Mouse (Mus musculus) kidney, adult 11 months (tissue): ENCODE measurements around the gene Atxn1.
A peak's percentile ranks its signal among the peaks of the same experiment; 100 is the strongest.

Source experiments
- DNase-seq: peaks from one replicate; pipeline ENCODE4 v3.0.0; 2022

The Atxn1 gene

DNA sequence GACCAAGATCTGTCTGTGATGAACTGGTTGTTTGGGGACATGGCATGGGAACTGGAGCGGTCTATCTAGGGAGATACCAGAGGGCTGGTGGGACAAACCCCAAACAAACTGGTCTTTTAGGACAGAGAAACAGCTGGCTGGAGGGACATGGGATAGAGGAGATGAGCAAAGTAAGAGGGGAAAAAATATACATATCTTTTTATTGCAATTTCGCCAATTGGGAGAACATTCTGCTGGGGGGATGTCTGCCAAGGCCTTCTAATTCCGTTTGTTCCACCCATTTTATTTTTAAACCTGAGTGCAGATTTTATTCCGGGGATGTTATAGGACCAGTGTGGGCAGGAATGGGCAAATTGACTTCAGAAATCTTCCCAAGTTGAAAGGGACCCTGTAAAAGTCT is 305.0 kb downstream of the Atxn1 start:
- DNase-seq, result no peak

DNA sequence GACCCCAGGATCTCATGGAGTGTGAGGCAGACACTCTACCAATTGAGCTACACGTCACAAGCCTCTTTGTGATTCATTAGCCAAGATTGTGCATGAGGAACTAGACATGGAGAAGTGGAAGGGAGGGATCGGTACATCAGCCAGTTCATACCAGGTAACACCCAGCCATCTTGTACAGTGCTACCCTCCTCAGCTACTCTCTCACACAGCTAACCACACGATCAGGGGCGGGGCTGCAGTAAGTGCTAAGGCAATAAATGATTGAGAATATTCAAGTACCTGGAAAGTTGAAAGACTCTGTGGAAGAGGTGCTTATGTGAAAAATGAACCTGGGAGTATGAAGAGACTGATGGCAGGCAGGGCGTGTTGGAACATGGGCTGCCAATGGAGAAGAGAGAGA is 306.5 kb downstream of the Atxn1 start:
- DNase-seq, result no peak

DNA sequence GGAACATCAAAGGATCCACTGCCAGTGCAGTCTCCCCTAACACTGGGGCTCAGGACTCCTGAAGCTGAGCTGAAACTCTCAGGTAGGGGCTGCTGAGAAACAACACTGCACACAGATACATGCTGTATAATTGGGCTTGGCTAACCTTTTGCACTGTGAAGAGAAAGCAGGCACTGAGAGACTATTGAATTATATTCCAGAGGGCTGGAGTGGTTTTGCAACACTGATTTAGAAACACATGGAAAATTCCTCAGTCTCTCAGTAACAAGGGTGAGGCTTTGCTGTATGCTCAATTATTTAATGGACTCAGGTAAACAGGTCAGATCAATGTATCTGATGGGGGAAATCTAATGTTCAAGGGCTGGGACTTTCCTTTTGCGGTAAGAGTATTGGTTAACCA is 307.6 kb downstream of the Atxn1 start:
- DNase-seq, result no peak

DNA sequence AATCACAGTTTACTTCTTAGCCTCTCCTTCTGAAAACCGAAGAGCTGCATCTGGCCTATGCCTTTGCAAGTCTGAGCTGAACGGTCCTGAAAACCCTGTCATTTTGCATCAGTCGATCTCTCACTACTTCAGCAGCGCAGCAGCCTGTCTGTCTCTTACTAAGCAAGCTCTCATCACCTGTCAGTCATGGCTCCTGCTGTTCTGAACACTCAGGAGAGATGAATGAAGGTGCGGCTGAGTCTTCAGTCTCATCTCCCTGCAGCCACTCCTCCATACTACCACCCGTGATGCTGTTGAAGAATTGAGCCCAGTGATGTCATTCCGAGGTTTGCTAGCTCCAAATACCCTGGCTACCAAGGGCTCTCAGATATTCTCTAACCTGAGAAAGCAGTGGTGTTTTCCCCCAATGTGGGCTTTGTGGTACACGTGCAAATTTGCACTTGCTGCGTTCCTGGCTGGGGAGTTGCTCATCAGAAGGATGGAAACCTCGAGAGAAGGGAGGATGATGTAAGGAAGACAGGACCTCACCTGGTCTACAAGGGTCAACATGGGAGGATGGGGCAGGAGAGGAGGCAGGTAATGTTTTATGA is 313.1 kb downstream of the Atxn1 start:
- no peak for DNase-seq

DNA sequence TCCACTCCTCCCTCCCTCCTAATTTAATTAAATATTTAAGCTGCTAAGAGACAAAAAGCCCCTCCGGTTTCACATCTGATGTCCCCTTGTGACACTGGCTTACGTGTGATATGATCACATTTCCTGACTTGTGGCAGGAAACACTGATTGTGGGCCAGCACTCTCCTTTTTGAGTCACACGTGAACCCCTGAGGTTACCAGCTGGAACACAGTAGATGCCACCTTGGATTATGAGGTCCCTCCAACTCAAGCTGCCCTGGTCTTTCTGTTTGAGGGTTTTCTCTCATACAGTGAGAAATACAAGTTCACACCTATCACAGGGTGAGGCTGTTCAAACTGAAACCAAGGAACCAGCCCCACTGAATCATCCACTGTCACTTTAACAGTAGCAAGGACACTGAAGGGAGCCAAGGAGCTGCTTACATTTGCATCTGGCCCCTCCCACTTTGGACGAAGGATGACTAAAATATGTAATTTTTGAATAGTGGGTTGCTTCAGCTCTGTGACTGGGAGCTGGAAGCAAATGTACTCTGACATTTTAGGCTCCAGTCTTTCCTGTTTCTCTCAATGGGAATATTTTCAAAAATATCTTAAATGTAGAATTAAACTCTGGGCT is 315.5 kb downstream of the Atxn1 start:
- DNase-seq, result no peak

DNA sequence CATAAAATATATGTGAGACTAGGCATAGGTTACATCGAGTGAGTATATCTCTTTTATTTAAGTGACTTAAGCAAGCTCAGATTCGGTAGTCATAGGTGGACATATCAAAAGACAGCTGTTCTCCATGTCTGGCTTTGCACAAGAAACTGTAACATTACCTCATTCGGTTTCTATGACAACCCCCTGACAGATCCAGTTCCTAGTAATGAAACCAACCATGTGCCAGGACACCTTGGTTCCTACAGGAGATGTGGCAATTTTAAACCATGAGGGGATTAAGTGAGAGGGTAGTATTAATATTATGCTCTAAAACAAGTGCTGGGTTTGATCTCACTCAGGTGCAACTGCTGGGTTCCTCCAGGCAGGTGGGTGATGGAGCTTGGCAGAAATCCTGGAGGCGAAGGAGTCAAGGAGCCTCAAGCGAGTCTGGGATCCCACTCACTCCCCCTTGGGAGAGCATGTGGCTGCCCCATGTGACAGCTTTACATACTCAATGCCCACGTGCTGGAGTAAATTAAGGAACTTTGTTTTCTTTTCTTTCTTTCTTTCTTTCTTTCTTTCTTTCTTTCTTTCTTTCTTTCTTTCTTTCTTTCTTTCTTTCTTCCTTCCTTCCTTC is 320.9 kb downstream of the Atxn1 start:
- DNase-seq, result no peak

DNA sequence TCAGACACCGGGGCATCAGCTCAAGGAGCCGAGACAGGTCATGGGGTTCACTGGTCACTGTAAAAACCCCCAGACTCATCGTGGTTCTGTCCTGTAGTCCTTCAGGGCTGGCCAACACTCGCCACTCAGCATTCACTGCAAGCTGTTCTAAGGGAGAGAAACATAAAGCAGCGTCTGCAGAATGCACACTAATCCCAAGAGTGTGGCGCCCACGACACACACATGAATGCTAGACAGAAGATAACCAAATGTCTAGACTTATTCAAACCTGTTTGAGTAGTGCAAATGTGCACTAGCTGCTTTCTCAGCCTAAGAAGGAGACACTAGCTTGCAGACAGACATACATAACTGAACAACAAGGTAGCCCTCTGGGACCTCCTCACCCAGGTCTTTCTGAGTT is 321.9 kb downstream of the Atxn1 start:
- no peak for DNase-seq

DNA sequence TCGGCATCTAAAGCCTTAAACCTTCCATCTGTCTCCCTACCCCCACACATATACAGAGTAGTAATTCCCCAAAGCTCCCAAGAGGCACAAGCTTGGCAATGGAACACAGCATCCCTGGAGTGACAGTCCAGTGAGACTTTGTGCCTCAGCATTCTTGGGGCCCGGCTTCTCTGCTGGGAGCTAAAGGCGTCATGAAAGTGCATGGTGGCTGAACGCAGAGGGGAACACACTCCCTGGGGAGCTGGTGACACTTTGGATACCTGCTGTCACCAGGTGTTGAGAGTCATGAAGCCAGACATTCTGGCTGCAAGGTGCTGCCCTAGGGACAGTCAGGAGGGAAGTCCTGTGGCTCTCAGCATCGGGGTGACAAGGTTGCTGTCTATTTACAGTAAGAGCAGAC is 324.4 kb downstream of the Atxn1 start:
- no peak for DNase-seq

DNA sequence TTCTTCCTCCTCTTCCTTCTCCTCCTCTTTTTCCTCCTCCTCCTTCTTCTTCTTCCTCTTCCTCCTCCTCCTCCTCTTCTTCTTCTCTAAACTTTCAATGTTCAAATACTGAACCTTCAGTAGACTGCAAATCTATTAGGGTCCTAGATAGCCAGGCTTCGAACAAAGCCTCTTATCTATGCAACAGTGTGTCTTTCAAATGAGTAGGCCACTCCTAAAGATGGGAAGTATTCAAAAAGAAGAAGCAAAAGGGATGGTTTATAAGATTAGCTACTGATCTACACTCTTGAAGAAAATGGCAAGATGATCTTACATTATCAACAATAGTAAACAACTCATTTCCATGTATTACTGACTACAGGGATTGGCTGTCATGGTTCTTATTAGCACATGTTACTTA is 326.5 kb downstream of the Atxn1 start:
- DNase-seq, result no peak

DNA sequence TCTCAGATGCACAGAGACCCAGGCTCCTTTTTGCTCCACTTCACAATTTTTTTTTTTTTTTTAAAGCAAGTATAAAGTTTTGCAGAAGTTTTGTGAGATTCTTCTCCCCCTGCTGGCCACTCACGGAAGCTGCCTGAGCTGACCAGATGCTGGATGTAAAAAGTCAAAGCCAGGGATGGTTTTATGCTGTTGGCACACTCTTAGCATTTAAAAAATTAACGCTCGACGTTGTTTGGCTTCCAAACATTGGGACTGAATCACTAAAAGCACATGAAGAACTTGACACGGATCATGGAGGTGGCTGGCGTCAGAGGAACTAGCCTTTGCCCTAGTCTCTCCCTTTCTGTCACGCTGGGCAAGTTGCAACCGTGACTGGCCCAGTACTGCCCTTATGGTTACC is 327.5 kb downstream of the Atxn1 start:
- DNase-seq, result peak; percentile 17

DNA sequence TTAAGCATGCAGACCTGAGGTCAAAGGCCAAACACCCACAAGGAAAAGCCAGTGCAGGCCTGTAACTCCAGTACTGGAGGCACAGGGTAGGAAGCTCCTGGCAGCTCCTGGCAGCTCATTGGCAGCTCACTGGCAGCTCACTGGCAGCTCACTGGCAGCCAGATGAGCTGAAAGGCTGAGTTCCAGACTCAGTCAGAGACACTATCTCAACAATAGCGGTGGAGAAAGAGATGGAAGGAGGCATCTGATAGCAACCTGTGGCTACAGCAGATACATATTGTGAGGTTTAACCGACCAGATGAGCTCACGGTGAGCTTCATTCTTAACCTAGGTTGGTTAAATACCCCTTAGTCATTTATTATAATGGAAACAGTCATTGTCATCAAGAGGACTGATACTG is 328.4 kb downstream of the Atxn1 start:
- no peak for DNase-seq

DNA sequence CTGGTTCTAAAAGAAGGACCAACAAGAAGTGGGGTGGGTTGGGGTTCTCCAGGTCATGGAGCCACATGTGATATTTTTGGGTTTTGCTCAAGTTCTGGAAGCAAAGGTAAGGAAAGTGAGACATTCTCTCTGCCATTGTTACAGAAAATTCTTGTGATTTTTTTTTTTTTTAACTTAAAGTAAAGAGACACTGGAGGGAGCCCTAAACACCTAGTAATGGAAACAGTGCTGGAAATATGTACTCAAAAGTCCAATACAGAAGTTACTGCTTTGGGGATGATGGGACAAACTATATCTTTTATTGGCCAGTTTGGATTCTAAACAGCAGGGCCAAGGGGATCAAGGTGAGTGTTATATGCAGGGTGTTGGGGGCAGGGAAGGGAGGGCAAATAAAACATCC is 330.9 kb downstream of the Atxn1 start:
- no peak for DNase-seq

DNA sequence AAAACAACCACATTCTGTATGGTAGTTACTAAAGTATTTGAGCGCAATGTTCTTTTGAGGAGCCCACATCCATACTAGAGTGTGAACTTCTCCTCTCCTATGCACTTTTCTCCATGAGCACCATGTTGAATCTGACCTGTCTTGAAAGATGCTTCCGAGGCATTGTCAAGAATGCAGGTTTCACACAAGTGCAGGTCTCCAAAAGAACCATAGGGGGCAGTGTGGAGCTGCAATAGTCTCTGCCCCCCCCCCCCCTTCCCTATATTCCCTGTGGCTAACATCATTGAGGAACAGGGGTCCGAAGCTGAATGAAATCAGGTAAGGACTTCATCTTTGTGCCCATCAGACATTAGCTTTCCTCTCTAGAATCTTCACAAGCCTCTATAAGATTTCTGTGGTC is 332.7 kb downstream of the Atxn1 start:
- no peak for DNase-seq

DNA sequence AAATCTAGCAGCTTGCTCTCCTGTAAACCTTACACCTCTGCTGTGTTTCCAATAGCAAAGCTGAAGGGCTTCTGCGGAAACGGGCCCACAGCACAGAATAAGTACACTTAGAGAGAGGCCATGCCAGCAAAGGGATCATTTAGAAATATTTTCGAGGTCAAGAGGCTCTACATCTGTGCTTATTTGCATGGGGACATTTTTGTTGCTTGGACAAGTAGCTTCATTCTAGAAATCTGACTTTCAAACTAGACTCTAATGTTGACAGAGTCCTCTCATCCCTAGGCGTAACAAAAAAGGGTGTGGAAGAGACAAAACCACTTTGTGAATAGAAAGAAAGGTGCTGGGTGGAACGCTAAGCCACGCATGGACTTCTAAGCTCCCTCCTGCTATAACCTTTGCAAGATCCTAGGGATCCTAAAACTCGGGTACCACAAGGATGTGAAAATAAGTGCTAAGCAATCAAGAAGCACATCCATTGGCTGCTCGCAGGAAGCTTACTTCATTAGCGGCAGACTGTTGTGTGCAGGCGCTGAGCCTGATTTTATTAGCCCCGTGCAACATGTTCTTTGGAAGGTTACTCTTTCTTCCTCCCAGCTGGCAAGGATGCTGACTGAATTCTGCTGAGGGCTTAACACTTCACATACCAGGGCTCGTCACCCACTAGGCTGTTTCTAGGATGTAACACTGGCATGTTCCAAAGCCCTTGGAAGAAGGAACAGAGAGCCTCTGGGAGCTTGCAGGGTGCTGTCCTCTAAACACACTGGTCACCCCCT is 334.1 kb downstream of the Atxn1 start:
- no peak for DNase-seq

DNA sequence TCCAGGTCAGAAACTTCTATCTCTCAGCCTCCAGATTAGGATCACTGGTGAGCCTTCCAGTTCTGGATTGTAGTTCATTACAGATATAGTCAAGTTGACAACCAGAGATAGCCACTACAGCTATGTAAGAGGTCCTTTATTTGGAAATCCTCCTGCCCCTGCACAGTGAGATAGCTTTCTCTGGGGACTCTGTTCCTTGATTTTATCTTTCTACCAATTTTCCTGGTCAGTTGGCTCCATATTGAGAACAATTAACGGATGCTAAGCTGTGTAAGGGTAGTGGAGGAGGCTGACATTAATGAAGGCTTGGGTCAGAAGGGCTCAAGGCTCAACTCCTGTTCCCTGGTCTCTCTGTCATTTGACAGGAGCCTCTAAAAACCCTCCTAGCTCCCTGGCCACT is 335.1 kb downstream of the Atxn1 start:
- no peak for DNase-seq

DNA sequence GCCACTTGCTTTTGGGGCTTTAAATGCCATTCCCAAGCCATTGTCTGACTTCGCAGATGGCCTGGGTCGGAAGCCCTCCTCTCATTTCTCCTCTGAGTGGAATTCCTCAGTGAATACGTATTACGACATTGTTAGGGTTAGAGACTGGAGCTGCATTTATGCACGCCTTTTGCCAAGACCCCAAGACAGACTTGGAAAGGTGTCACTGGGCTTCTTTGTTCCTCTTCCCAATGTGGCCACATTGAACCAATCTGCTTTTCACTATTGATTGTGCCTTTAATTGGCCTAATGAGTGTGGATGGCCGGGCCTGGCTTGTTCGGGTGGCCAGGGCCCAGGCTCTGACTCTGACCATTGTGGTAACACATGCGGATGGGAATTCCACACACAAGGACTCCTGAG is 336.5 kb downstream of the Atxn1 start:
- no peak for DNase-seq

DNA sequence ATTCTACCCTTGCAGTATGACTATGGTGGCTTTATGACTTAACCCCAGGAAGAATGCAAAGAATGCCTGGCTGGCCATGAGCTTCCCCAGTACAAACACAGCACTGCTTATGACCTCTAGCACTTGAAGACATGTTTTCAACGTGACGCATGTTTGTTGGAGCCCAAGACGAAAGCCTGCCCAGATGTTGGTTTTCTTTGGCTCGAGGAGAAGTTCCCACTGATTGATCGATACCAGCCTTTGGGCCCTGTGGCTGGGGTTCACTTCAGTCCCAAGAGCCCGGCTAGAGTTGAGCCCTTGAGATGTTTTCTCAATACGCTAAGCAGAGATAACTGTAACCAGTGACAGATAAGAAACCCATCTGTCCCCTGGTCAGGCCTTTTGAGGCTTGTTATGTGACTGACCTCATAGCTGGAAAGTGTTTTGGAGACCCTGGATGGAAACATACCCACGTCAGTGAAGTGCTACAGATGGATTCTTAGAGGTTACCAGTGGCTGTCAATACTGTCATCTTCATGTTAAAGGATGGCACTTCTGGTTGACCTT is 337.5 kb downstream of the Atxn1 start:
- peak; percentile 43 for DNase-seq

DNA sequence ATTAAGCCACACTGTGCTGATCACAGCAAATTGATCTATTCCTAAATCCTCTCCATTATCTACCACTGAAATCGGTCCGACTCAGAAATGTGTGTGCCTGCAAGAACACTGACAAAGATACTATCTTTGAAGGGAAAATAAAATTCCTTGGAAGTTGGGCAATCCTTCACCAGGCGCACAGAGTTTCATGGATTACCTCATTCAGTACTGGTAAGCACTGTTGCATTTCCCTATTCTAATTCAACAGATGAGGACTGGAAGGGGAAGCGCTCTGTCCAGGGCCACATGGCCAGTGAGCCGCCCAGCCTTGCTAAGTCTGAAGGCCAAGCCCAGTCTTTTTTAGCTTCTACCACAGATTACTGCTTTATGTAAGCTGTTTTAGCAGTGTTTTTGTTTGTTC is 339.1 kb downstream of the Atxn1 start:
- DNase-seq, result no peak

DNA sequence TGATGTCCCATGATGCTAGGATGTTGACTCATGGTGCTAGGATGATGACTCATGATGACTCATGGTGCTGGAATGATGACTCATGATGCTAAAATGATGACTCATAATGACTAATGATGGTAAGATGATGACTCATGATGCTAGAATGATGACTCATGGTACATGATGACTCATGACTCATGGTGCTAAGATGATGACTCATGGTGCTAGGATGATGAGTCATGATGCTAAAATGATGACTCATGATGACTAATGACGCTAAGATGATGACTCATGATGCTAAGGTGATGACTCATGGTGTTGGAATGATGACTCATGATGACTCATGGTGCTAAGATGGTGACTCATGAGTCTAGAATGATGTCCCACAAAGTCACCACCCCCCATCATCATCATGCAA is 341.0 kb downstream of the Atxn1 start:
- no peak for DNase-seq

DNA sequence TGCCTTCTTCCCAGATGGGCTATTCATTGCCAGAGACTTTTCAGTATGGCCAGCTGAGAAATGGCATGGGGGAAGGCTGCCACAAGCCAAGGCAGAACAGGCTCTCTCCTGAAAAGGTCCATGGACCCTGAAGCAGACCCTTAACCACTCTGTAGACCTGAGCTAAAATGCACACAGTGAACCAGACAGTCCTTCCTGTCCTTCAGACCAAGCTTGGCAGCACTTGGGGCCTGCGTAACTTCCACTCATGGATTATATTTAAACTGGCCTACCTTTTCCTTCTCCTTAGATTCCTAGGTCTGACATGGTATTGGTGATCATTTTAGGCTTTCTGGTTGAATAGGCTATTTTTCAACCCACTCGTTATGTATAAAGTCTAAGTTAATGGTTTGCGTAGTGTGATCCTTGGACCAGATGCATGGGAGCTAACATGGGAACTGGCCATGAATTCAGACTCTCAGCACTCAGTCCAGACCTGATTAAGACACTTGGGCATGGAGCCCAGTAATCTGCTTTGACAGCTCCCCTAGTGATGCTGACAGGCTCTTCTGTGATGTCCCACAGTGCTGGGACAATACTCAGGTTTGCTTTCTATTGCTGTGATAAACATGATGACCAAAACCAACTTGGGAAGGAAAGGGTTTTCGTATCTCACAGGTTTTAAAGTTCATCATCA is 341.8 kb downstream of the Atxn1 start:
- peak; percentile 43 for DNase-seq

DNA sequence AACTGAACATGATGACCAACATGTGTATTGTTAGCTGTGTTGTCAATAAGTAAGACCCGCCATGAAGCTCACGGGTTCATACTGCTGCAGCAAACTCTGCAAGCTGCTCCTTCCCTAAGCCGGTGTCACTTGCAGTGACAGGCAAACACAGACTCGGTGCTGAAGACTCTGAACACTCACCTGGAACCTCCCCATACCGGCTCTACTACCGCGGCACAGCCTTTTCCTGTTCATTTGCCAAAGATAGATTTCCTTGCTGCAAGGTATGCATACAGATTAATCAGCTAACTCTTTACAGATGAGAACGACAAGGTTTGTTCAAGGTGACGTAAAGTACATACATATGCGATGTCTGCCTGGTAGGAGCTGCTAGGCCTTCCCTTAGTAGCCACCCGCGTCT is 344.1 kb downstream of the Atxn1 start:
- DNase-seq, result no peak

DNA sequence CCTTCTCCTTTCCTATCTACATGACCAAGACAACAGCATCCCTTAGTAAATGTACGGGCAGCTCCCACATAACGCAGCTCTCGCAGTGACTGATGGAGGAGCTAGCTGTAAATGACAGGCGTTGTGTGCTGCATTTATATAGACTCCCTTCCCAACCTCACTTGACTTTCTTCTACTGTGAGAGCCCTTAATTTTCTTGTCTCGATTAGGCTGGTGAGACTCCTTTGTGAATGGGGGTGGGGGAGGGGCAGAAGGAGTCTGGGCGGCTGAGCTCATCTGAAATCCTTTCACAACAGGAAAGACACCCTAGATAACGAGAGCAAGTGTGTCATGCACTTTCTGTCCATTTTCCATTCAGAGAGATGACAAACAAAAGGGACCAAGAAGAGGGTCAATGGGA is 344.5 kb downstream of the Atxn1 start:
- no peak for DNase-seq

DNA sequence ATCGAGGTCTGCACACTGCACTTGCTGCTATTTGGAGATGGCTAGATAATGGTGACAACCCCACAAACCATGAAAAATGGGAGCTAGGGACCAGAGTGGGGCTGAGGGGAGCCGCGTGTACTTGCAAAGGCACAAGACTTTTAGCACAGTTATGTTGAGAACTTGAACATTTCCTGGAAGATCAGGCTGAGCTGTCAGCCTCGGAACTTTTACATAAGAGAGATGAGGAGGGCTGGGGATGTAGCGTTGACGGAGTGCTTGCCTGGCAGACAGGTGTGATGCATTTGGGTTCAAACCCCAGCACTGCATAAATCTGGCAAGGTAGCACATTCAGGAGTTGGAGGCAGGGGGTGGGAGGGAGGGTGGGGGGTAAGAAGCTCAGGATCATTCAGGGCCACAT is 346.8 kb downstream of the Atxn1 start:
- no peak for DNase-seq
